Mouse (Mus musculus): Measurements from ENCODE around the gene Pla2g12b.

The Pla2g12b gene

GRCm38 (mm10) chr10:59402899-59403792 is at the start of gene Pla2g12b:
Gene Pla2g12b, plus strand, starts transcription at chr10:59403660.
- Histone ChIP-seq H3K27me3 (ENCODE audit: control insufficient read depth, insufficient read depth, low read length, poor library complexity, severe bottlenecking) (peaks cover 4% of the 10 kb centered on the region; the same call in 1 of the 2 replicates), H3K36me3 (ENCODE audit: control insufficient read depth, insufficient read depth, low read length, poor library complexity, severe bottlenecking) (no peaks in the 10 kb centered on the region)
- no peak for DNase-seq (ENCODE audit: low read depth, low spot score)

GRCm38 (mm10) chr10:59354120-59354519 is 49.3 kb upstream of the Pla2g12b start:
- DNase-seq (ENCODE audit: low read depth, low spot score): no peak
- no peaks in the 10 kb centered on the region for H3K27me3 ChIP-seq (ENCODE audit: control insufficient read depth, insufficient read depth, low read length, poor library complexity, severe bottlenecking)
- H3K36me3 ChIP-seq (ENCODE audit: control insufficient read depth, insufficient read depth, low read length, poor library complexity, severe bottlenecking): 0 out of 2 replicates have a peak, but pooled peaks cover 2% of the 10 kb centered on the region

- Histone ChIP-seq H3K36me3 (ENCODE audit: control insufficient read depth, insufficient read depth, low read length, poor library complexity, severe bottlenecking) (0 out of 2 replicates have a peak, but pooled peaks cover 2% of the 10 kb centered on the region), H3K27me3 (ENCODE audit: control insufficient read depth, insufficient read depth, low read length, poor library complexity, severe bottlenecking) (no peaks in the 10 kb centered on the region)
- DNase-seq (ENCODE audit: low read depth, low spot score): no peak
Observed at GRCm38 (mm10) chr10:59355020-59355419, 48.4 kb upstream of the Pla2g12b start.

GRCm38 (mm10) chr10:59358744-59359143 is 44.7 kb upstream of the Pla2g12b start:
- Histone ChIP-seq H3K36me3 (ENCODE audit: control insufficient read depth, insufficient read depth, low read length, poor library complexity, severe bottlenecking) (no peaks in the 10 kb centered on the region), H3K27me3 (ENCODE audit: control insufficient read depth, insufficient read depth, low read length, poor library complexity, severe bottlenecking) (no peaks in the 10 kb centered on the region)
- DNase-seq (ENCODE audit: low read depth, low spot score): peak; percentile 43

GRCm38 (mm10) chr10:59363208-59363607 is 40.3 kb upstream of the Pla2g12b start:
- Histone ChIP-seq H3K27me3 (ENCODE audit: control insufficient read depth, insufficient read depth, low read length, poor library complexity, severe bottlenecking) (no peaks in the 10 kb centered on the region), H3K36me3 (ENCODE audit: control insufficient read depth, insufficient read depth, low read length, poor library complexity, severe bottlenecking) (0 out of 2 replicates have a peak, but pooled peaks cover 2% of the 10 kb centered on the region)
- no peak for DNase-seq (ENCODE audit: low read depth, low spot score)

- no peaks in the 10 kb centered on the region for H3K27me3 ChIP-seq (ENCODE audit: control insufficient read depth, insufficient read depth, low read length, poor library complexity, severe bottlenecking)
- H3K36me3 ChIP-seq (ENCODE audit: control insufficient read depth, insufficient read depth, low read length, poor library complexity, severe bottlenecking): peaks cover 2% of the 10 kb centered on the region; the same call in 1 of the 2 replicates
- DNase-seq (ENCODE audit: low read depth, low spot score): no peak
Observed at GRCm38 (mm10) chr10:59364551-59364950, 38.9 kb upstream of the Pla2g12b start.

GRCm38 (mm10) chr10:59365804-59366589 is 37.5 kb upstream of the Pla2g12b start:
- no peak for DNase-seq (ENCODE audit: low read depth, low spot score)
- H3K36me3 ChIP-seq (ENCODE audit: control insufficient read depth, insufficient read depth, low read length, poor library complexity, severe bottlenecking): peaks cover 5% of the 10 kb centered on the region
- H3K27me3 ChIP-seq (ENCODE audit: control insufficient read depth, insufficient read depth, low read length, poor library complexity, severe bottlenecking): no peaks in the 10 kb centered on the region

GRCm38 (mm10) chr10:59366746-59367145 is 36.7 kb upstream of the Pla2g12b start:
- Histone ChIP-seq H3K36me3 (ENCODE audit: control insufficient read depth, insufficient read depth, low read length, poor library complexity, severe bottlenecking) (peaks cover 5% of the 10 kb centered on the region), H3K27me3 (ENCODE audit: control insufficient read depth, insufficient read depth, low read length, poor library complexity, severe bottlenecking) (no peaks in the 10 kb centered on the region)
- DNase-seq (ENCODE audit: low read depth, low spot score): no peak

GRCm38 (mm10) chr10:59367206-59367605 is 36.3 kb upstream of the Pla2g12b start:
- Histone ChIP-seq H3K27me3 (ENCODE audit: control insufficient read depth, insufficient read depth, low read length, poor library complexity, severe bottlenecking) (no peaks in the 10 kb centered on the region), H3K36me3 (ENCODE audit: control insufficient read depth, insufficient read depth, low read length, poor library complexity, severe bottlenecking) (peaks cover 5% of the 10 kb centered on the region)
- DNase-seq (ENCODE audit: low read depth, low spot score): no peak

- peaks cover 5% of the 10 kb centered on the region for H3K36me3 ChIP-seq (ENCODE audit: control insufficient read depth, insufficient read depth, low read length, poor library complexity, severe bottlenecking)
- H3K27me3 ChIP-seq (ENCODE audit: control insufficient read depth, insufficient read depth, low read length, poor library complexity, severe bottlenecking): no peaks in the 10 kb centered on the region
- DNase-seq (ENCODE audit: low read depth, low spot score): no peak
Observed at GRCm38 (mm10) chr10:59368729-59369128, 34.7 kb upstream of the Pla2g12b start.

GRCm38 (mm10) chr10:59369426-59369825 is 34.0 kb upstream of the Pla2g12b start:
- DNase-seq (ENCODE audit: low read depth, low spot score): no peak
- Histone ChIP-seq H3K27me3 (ENCODE audit: control insufficient read depth, insufficient read depth, low read length, poor library complexity, severe bottlenecking) (no peaks in the 10 kb centered on the region), H3K36me3 (ENCODE audit: control insufficient read depth, insufficient read depth, low read length, poor library complexity, severe bottlenecking) (peaks cover 5% of the 10 kb centered on the region)

GRCm38 (mm10) chr10:59377906-59378305 is 25.6 kb upstream of the Pla2g12b start:
- DNase-seq (ENCODE audit: low read depth, low spot score): no peak
- H3K27me3 ChIP-seq (ENCODE audit: control insufficient read depth, insufficient read depth, low read length, poor library complexity, severe bottlenecking): no peaks in the 10 kb centered on the region
- H3K36me3 ChIP-seq (ENCODE audit: control insufficient read depth, insufficient read depth, low read length, poor library complexity, severe bottlenecking): no peaks in the 10 kb centered on the region

GRCm38 (mm10) chr10:59378728-59379127 is 24.7 kb upstream of the Pla2g12b start:
- peak; percentile 29 for DNase-seq (ENCODE audit: low read depth, low spot score)
- no peaks in the 10 kb centered on the region for H3K27me3 ChIP-seq (ENCODE audit: control insufficient read depth, insufficient read depth, low read length, poor library complexity, severe bottlenecking)

GRCm38 (mm10) chr10:59379927-59380326 is 23.5 kb upstream of the Pla2g12b start:
- no peak for DNase-seq (ENCODE audit: low read depth, low spot score)

More at GRCm38 (mm10) chr10:59378728-59379127, 24.7 kb upstream of the Pla2g12b start:
- H3K36me3 ChIP-seq (ENCODE audit: control insufficient read depth, insufficient read depth, low read length, poor library complexity, severe bottlenecking): no peaks in the 10 kb centered on the region

GRCm38 (mm10) chr10:59380411-59380821 is 23.0 kb upstream of the Pla2g12b start:
- no peak for DNase-seq (ENCODE audit: low read depth, low spot score)
- no peaks in the 10 kb centered on the region for H3K27me3 ChIP-seq (ENCODE audit: control insufficient read depth, insufficient read depth, low read length, poor library complexity, severe bottlenecking)

More at GRCm38 (mm10) chr10:59379927-59380326, 23.5 kb upstream of the Pla2g12b start:
- no peaks in the 10 kb centered on the region for H3K27me3 ChIP-seq (ENCODE audit: control insufficient read depth, insufficient read depth, low read length, poor library complexity, severe bottlenecking)
- no peaks in the 10 kb centered on the region for H3K36me3 ChIP-seq (ENCODE audit: control insufficient read depth, insufficient read depth, low read length, poor library complexity, severe bottlenecking)

More at GRCm38 (mm10) chr10:59380411-59380821, 23.0 kb upstream of the Pla2g12b start:
- no peaks in the 10 kb centered on the region for H3K36me3 ChIP-seq (ENCODE audit: control insufficient read depth, insufficient read depth, low read length, poor library complexity, severe bottlenecking)
